Mouse (Mus musculus) embryonic facial prominence, embryonic 10.5 days (tissue): ENCODE data around the gene Ikzf3. TPM values are rescaled to one million over a fixed set of nuclear protein-coding genes. Genes with fewer than 3 reads are reported as not detected.

Source experiments
- DNase-seq: peaks from one replicate; pipeline ENCODE4 v3.0.0-alpha.2; 2017; ENCODE audit warnings: low spot score
- H3K27ac ChIP-seq: fragments of 300-500 bp; sonication (generic); replicated peaks from 2 replicates; pipeline ENCODE4 v1.5.1; 2016; ENCODE audit warnings: mild to moderate bottlenecking
- H3K27me3 ChIP-seq: fragments of 300-500 bp; sonication (generic); replicated peaks from 2 replicates; pipeline ENCODE4 v1.6.1; 2016; ENCODE audit warnings: low read depth, mild to moderate bottlenecking; ENCODE audit not compliant: poor library complexity, severe bottlenecking
- H3K36me3 ChIP-seq: fragments of 300-500 bp; sonication (generic); replicated peaks from 2 replicates; pipeline ENCODE4 v1.6.1; 2016; ENCODE audit warnings: mild to moderate bottlenecking, moderate library complexity
- H3K4me1 ChIP-seq: fragments of 300-500 bp; sonication (generic); 2 replicates; pipeline ENCODE4 v1.6.1; 2016
- H3K4me3 ChIP-seq: fragments of 300-500 bp; sonication (generic); 2 replicates; pipeline ENCODE4 v1.5.1; 2016; ENCODE audit warnings: mild to moderate bottlenecking, moderate library complexity
- H3K9me3 ChIP-seq: fragments of 300-500 bp; sonication (generic); 2 replicates; pipeline ENCODE4 v1.6.1; 2016; ENCODE audit warnings: mild to moderate bottlenecking
- whole genome bisulfite sequencing: fragments of 180-500 bp; shearing (Covaris S2); methylation state at CpG from one replicate; pipeline ENCODE4 v1.1.7; 2016; 5-methylcytosine and 5-hydroxymethylcytosine counted together
- polyA plus RNA-seq: library from polyadenylated mRNA; unstranded; fragments of >200 nt; fragmentation: Nextera tagmentation; extraction: Ambion mirVana; gene quantifications from 2 replicates; pipeline ENCODE4 v1.2.1, GENCODE M21; 2016

Gene Ikzf3
- polyA plus RNA-seq, 1 experiment from 2014 or later = 0.05 TPM

DNA sequence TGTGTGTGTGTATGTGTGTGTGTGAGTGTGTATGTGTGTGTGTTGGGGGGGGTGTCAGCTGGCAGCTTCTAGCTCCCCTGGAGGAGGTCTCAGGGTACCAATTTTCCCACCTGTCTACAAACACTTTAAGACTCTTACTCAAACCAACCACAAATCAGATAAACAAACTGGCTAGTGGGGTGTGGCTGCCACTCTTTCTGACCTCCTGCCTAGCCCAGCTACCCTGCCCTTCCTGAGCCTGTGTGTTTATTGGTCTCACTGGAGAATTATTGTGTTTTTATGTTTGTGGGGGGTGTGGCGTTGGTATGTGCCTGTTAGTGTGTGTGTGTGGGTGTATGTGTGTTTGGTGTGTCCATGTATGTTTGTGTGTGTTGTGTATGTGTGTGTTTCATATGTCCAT, 128.8 kb downstream of the Ikzf3 start:
- no peaks in the 10 kb centered on the region for H3K9me3 ChIP-seq
- DNase-seq = no peak
- peaks cover 49% of the 10 kb centered on the region for H3K36me3 ChIP-seq
- peaks cover 19% of the 10 kb centered on the region for H3K27me3 ChIP-seq
- H3K27ac ChIP-seq = no peak overlapping the region
- WGBS = 85% methylated on average over 1 of the region's 1 CpGs
- no peak overlapping the region for H3K4me3 ChIP-seq
- peaks cover 40% of the 10 kb centered on the region for H3K4me1 ChIP-seq

Other genes starting within 250 kb of the Ikzf3 start
- gene Neurod2, start 216.4 kb downstream of the Ikzf3 start, polyA plus RNA-seq = 0.08 TPM in 1 of 2 replicates, not detected in the other
- gene Ppp1r1b, start 197.6 kb downstream of the Ikzf3 start, polyA plus RNA-seq = 0.26 and 0.30 TPM in 2 replicates
- gene Stard3, start 187.7 kb downstream of the Ikzf3 start, polyA plus RNA-seq = 40.8 and 41.7 TPM in 2 replicates
- gene Tcap, start 162.2 kb downstream of the Ikzf3 start, polyA plus RNA-seq = not detected in 2 replicates
- gene Pnmt, start 159.6 kb downstream of the Ikzf3 start, polyA plus RNA-seq = 0.17 and 0.30 TPM in 2 replicates
- gene Pgap3, start 145.5 kb downstream of the Ikzf3 start, polyA plus RNA-seq = 9.6 TPM in 2 replicates
- gene Erbb2, start 133.6 kb downstream of the Ikzf3 start, polyA plus RNA-seq = 27.5 and 29.5 TPM in 2 replicates
- 83.5 and 85.9 TPM in 2 replicates for gene Mien1, start 107.0 kb downstream of the Ikzf3 start, polyA plus RNA-seq
- gene Grb7, start 99.6 kb downstream of the Ikzf3 start, polyA plus RNA-seq = 11.9 and 13.3 TPM in 2 replicates
- 0.20 and 0.47 TPM in 2 replicates for gene Zpbp2, start 5.1 kb upstream of the Ikzf3 start, polyA plus RNA-seq
- 56.7 and 57.7 TPM in 2 replicates for gene Ormdl3, start 41.3 kb upstream of the Ikzf3 start, polyA plus RNA-seq
- not detected in 2 replicates for gene Lrrc3c, start 52.3 kb upstream of the Ikzf3 start, polyA plus RNA-seq
- 1.3 and 2.0 TPM in 2 replicates for gene Gm12355, start 79.6 kb upstream of the Ikzf3 start, polyA plus RNA-seq
- gene Gsdma3, start 80.3 kb upstream of the Ikzf3 start, polyA plus RNA-seq = not detected in 2 replicates
- not detected in 2 replicates for gene Gsdma2, start 100.7 kb upstream of the Ikzf3 start, polyA plus RNA-seq
- not detected in 2 replicates for gene Gsdma, start 118.3 kb upstream of the Ikzf3 start, polyA plus RNA-seq
- 249 and 262 TPM in 2 replicates for gene Psmd3, start 136.5 kb upstream of the Ikzf3 start, polyA plus RNA-seq
- gene Csf3, start 155.2 kb upstream of the Ikzf3 start, polyA plus RNA-seq = not detected in 2 replicates
- 73.9 and 78.1 TPM in 2 replicates for gene Med24, start 183.4 kb upstream of the Ikzf3 start, polyA plus RNA-seq
- 8.8 and 9.1 TPM in 2 replicates for gene Thra, start 194.6 kb upstream of the Ikzf3 start, polyA plus RNA-seq
- 1.1 and 1.8 TPM in 2 replicates for gene Nr1d1, start 229.3 kb upstream of the Ikzf3 start, polyA plus RNA-seq
- 23.4 and 23.5 TPM in 2 replicates for gene Msl1, start 249.5 kb upstream of the Ikzf3 start, polyA plus RNA-seq